ENCODE assay signal across 8 mouse cellular contexts in genomic region chr15:8108966-8109743, GRCm38 (mm10). TPM values are rescaled to one million over a fixed set of nuclear protein-coding genes. Genes with fewer than 3 reads are reported as not detected.
DNase-seq lines count a peak whose midpoint lies in the region; ATAC-seq and TF ChIP-seq lines count a peak whose summit lies in the region.

TSS of gene Nup155 (plus strand) at chr15:8109273.

- WGBS in heart, embryonic 12.5 days, result under 1% methylated on average over 54 of the region's 54 CpGs
- under 1% methylated on average over 53 of the region's 54 CpGs for WGBS in kidney, postnatal 0 days
- under 1% methylated on average over 54 of the region's 54 CpGs for WGBS in liver, embryonic 11.5 days
- under 1% methylated on average over 53 of the region's 54 CpGs for WGBS in stomach, embryonic 14.5 days

- H3K36me3 ChIP-seq in heart, embryonic 12.5 days, result peaks cover 19% of the 10 kb centered on the region
- peaks cover 6% of the 10 kb centered on the region; the same call in 1 of the 2 replicates for H3K36me3 ChIP-seq in kidney, postnatal 0 days (ENCODE audit: insufficient read depth, low read length)
- peaks cover 17% of the 10 kb centered on the region for H3K36me3 ChIP-seq in liver, embryonic 11.5 days (ENCODE audit: control insufficient read depth, insufficient read depth, low read length)
- peaks cover 17% of the 10 kb centered on the region for H3K36me3 ChIP-seq in stomach, embryonic 14.5 days (ENCODE audit: control insufficient read depth, insufficient read depth, low read length)

- H3K27ac ChIP-seq in heart, embryonic 12.5 days (ENCODE audit: poor library complexity, severe bottlenecking), result peak within 1 kb of the TSS; percentile 79
- peak within 1 kb of the TSS; percentile 79 for H3K27ac ChIP-seq in kidney, postnatal 0 days
- H3K27ac ChIP-seq in liver, embryonic 11.5 days (ENCODE audit: low read depth, low read length), result peak within 1 kb of the TSS; percentile 75
- peak within 1 kb of the TSS; percentile 73; the same call in 1 of the 2 replicates for H3K27ac ChIP-seq in stomach, embryonic 14.5 days (ENCODE audit: low read length)

- DNase-seq in CD4-positive helper T cell, adult 2 months (ENCODE audit: low read depth, low spot score), result peak; percentile 93
- peak; percentile 90 for DNase-seq in brain, embryonic 18.5 days (ENCODE audit: low read depth, low spot score)
- peak; percentile 99 for DNase-seq in kidney, postnatal 0 days (ENCODE audit: low spot score)
- peak; percentile 93 for DNase-seq in liver, embryonic 11.5 days (ENCODE audit: low spot score)
- peak; percentile 92 for DNase-seq in naive thymus-derived CD4-positive, alpha-beta T cell, adult 2 months (ENCODE audit: low read depth)

- peak within 1 kb of the TSS; percentile 86 for H3K4me2 ChIP-seq in heart, embryonic 12.5 days
- peak within 1 kb of the TSS; percentile 86 for H3K4me2 ChIP-seq in kidney, postnatal 0 days (ENCODE audit: low read length)
- peak within 1 kb of the TSS; percentile 65 for H3K4me2 ChIP-seq in liver, embryonic 11.5 days
- peak within 1 kb of the TSS; percentile 73 for H3K4me2 ChIP-seq in stomach, embryonic 14.5 days (replicated peaks; ENCODE audit: low read depth, low read length)

- peak within 1 kb of the TSS; percentile 95 for H3K9ac ChIP-seq in heart, embryonic 12.5 days
- H3K9ac ChIP-seq in kidney, postnatal 0 days (ENCODE audit: low read depth, low read length), result peak within 1 kb of the TSS; percentile 85
- peak within 1 kb of the TSS; percentile 86 for H3K9ac ChIP-seq in liver, embryonic 11.5 days (ENCODE audit: low read depth, low read length)
- peak within 1 kb of the TSS; percentile 78 for H3K9ac ChIP-seq in stomach, embryonic 14.5 days (replicated peaks; ENCODE audit: low read depth, low read length)

- H3K4me3 ChIP-seq in heart, embryonic 12.5 days, result peak within 1 kb of the TSS; percentile 91
- H3K4me3 ChIP-seq in kidney, postnatal 0 days (replicated peaks; ENCODE audit: low read depth, low read length), result peak within 1 kb of the TSS; percentile 94
- H3K4me3 ChIP-seq in liver, embryonic 11.5 days (ENCODE audit: low read depth, low read length), result peak within 1 kb of the TSS; percentile 72
- H3K4me3 ChIP-seq in stomach, embryonic 14.5 days (ENCODE audit: low read depth, low read length), result peak within 1 kb of the TSS; percentile 93

- H3K4me1 ChIP-seq in heart, embryonic 12.5 days (replicated peaks), result peaks cover 19% of the 10 kb centered on the region
- H3K4me1 ChIP-seq in kidney, postnatal 0 days (replicated peaks; ENCODE audit: insufficient read depth, low read length), result peaks cover 5% of the 10 kb centered on the region
- H3K4me1 ChIP-seq in liver, embryonic 11.5 days (replicated peaks; ENCODE audit: control insufficient read depth, insufficient read depth, low read length), result peaks cover 7% of the 10 kb centered on the region
- H3K4me1 ChIP-seq in stomach, embryonic 14.5 days (ENCODE audit: control insufficient read depth, insufficient read depth, low read length), result peaks cover 6% of the 10 kb centered on the region; the same call in 1 of the 2 replicates

- no peaks in the 10 kb centered on the region for H3K27me3 ChIP-seq in heart, embryonic 12.5 days (replicated peaks)
- no peaks in the 10 kb centered on the region for H3K27me3 ChIP-seq in kidney, postnatal 0 days (ENCODE audit: insufficient read depth, low read length)
- no peaks in the 10 kb centered on the region for H3K27me3 ChIP-seq in liver, embryonic 11.5 days (replicated peaks; ENCODE audit: control insufficient read depth, insufficient read depth, low read length)
- H3K27me3 ChIP-seq in stomach, embryonic 14.5 days (ENCODE audit: control insufficient read depth, insufficient read depth, low read length), result no peaks in the 10 kb centered on the region

- no peaks in the 10 kb centered on the region for H3K9me3 ChIP-seq in heart, embryonic 12.5 days (replicated peaks)
- no peaks in the 10 kb centered on the region for H3K9me3 ChIP-seq in kidney, postnatal 0 days (replicated peaks; ENCODE audit: low read length)
- no peaks in the 10 kb centered on the region for H3K9me3 ChIP-seq in liver, embryonic 11.5 days (ENCODE audit: control insufficient read depth, low read length)
- H3K9me3 ChIP-seq in stomach, embryonic 14.5 days (ENCODE audit: control insufficient read depth, low read depth, low read length), result no peaks in the 10 kb centered on the region

- peak; percentile 13; the same call in 1 of the 2 replicates for TF ChIP-seq CTCF in kidney, postnatal 0 days (IDR thresholded peaks at IDR 0.05; ENCODE audit: low read depth)

- peak; percentile 99 for ATAC-seq in erythroid progenitor cell, adult 5-6 weeks (replicated peaks; ENCODE audit: low FRiP score, poor library complexity, severe bottlenecking)
- ATAC-seq in heart, embryonic 12.5 days (ENCODE audit: insufficient number of reproducible peaks, low FRiP score), result peak; percentile 93
- peak; percentile 97 for ATAC-seq in kidney, postnatal 0 days (replicated peaks; ENCODE audit: low FRiP score, low read depth)
- peak; percentile 95 for ATAC-seq in liver, embryonic 11.5 days (replicated peaks; ENCODE audit: low FRiP score)
- ATAC-seq in stomach, embryonic 14.5 days (ENCODE audit: insufficient number of reproducible peaks, insufficient read depth, low FRiP score, low read depth), result peak; percentile 96

RNA-seq across cellular contexts. Expression of gene Nup155, which starts in this region (rescaled TPM):
- 22.6 and 44.7 TPM in 2 replicates for total RNA-seq in erythroid progenitor cell, adult 5-6 weeks (2015; ENCODE audit: low replicate concordance)
- 35.3 and 43.6 TPM in 2 replicates for total RNA-seq in erythroid progenitor cell, adult 5-6 weeks (2017; ENCODE audit: low replicate concordance)
- 18.0 and 18.7 TPM in 2 replicates for polyA plus RNA-seq in heart, embryonic 12.5 days (2016; fragmentation: Nextera tagmentation; extraction: Ambion mirVana)
- 7.2 and 8.3 TPM in 2 replicates for polyA plus RNA-seq in kidney, postnatal 0 days (2015; fragmentation: Nextera tagmentation; extraction: Ambion mirVana)
- polyA plus RNA-seq in liver, embryonic 11.5 days (2014; fragmentation: Nextera tagmentation; extraction: Ambion mirVana), result 32.1 and 38.5 TPM in 2 replicates
- polyA plus RNA-seq in stomach, embryonic 14.5 days (2014; fragmentation: Nextera tagmentation; extraction: Ambion mirVana), result 21.7 and 22.7 TPM in 2 replicates

Comparison
In these comparisons a context has a peak if more than half of its experiments do, and no peak if none do; other contexts are left out.
1. Peak in every context shown above with its lines: DNase-seq, ATAC-seq, H3K4me3 ChIP-seq and H3K27ac ChIP-seq.